8 mouse cellular contexts compared by ENCODE assay signal in the genomic region with DNA sequence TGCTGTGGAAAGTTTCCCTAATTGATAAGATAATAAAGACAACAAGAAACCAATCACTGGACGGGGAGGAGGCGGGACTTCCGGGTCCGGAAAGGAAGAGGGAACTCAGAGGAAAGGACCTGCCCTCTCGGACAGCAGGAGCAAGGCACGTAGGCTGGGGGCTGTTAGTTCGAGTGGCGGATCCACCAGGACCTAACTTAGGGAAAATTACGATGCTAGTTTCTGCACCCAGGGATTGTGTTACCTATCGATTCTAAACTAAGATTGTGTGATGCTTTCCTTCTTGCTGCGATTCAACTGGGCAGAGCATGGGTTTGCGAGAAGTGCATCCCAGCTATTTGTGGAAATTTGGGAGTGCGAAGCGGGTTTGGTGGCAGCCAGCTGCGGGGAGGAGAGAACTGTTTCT.
A peak's percentile ranks its signal among the peaks of the same experiment; 100 is the strongest.
DNase-seq lines count a peak whose midpoint lies in the region; ATAC-seq and TF ChIP-seq lines count a peak whose summit lies in the region.

No protein-coding gene starts in this region.

- peak; percentile 57 for ATAC-seq in forebrain, embryonic 15.5 days (replicated peaks)
- ATAC-seq in lung, embryonic 15.5 days (ENCODE audit: borderline replicate concordance, extremely low read depth, low FRiP score, low TSS enrichment): peak; percentile 76; the same call in 1 of the 2 replicates

- H3K36me3 ChIP-seq in ES-Bruce4 (ENCODE audit: control insufficient read depth, insufficient read depth, low read length, poor library complexity, severe bottlenecking): no peaks in the 10 kb centered on the region
- H3K36me3 ChIP-seq in forebrain, embryonic 15.5 days: no peaks in the 10 kb centered on the region
- H3K36me3 ChIP-seq in lung, embryonic 15.5 days: no peaks in the 10 kb centered on the region
- no peaks in the 10 kb centered on the region for H3K36me3 ChIP-seq in thymus, adult 2 months (ENCODE audit: control insufficient read depth, insufficient read depth, low read length)

- TF ChIP-seq POLR2A in ES-Bruce4 (IDR thresholded peaks at IDR 0.05; ENCODE audit: insufficient read depth, low read length): peak; percentile 92
- 0 out of 2 replicates have a peak, but pooled peaks have one; percentile 31 for TF ChIP-seq POLR2A in olfactory bulb, adult 2 months (IDR thresholded peaks at IDR 0.05; ENCODE audit: insufficient read depth, low read depth, low read length)
- no peak for TF ChIP-seq POLR2A in thymus, adult 2 months (IDR thresholded peaks at IDR 0.05; ENCODE audit: control insufficient read depth, extremely low read depth, insufficient read depth, low read length, poor library complexity)

- H3K9me3 ChIP-seq in ES-Bruce4 (replicated peaks; ENCODE audit: control insufficient read depth, insufficient read depth, low read length, poor library complexity, severe bottlenecking): no peaks in the 10 kb centered on the region
- H3K9me3 ChIP-seq in forebrain, embryonic 15.5 days: no peaks in the 10 kb centered on the region
- H3K9me3 ChIP-seq in lung, embryonic 15.5 days: no peaks in the 10 kb centered on the region

- TF ChIP-seq EP300 in ES-Bruce4 (IDR thresholded peaks at IDR 0.05; ENCODE audit: insufficient read depth, low read depth, low read length): no peak

- H3K9ac ChIP-seq in ES-Bruce4 (ENCODE audit: low read depth, poor library complexity, severe bottlenecking): peak overlapping the region; percentile 85
- H3K9ac ChIP-seq in forebrain, embryonic 15.5 days (replicated peaks): peak overlapping the region; percentile 72
- H3K9ac ChIP-seq in lung, embryonic 15.5 days: peak overlapping the region; percentile 55

- peak overlapping the region; percentile 37 for H3K27ac ChIP-seq in ES-Bruce4 (ENCODE audit: insufficient read depth, low read length)
- H3K27ac ChIP-seq in forebrain, embryonic 15.5 days (replicated peaks): peak overlapping the region; percentile 72
- H3K27ac ChIP-seq in lung, embryonic 15.5 days: peak overlapping the region; percentile 4; the same call in 1 of the 2 replicates
- H3K27ac ChIP-seq in olfactory bulb, adult 2 months (ENCODE audit: insufficient read depth, low read depth, low read length): peak overlapping the region; percentile 78
- H3K27ac ChIP-seq in thymus, adult 2 months (ENCODE audit: control insufficient read depth, insufficient read depth, low read length): no peak overlapping the region

- no peaks in the 10 kb centered on the region for H3K27me3 ChIP-seq in ES-Bruce4 (ENCODE audit: control insufficient read depth, insufficient read depth, low read length, poor library complexity, severe bottlenecking)
- H3K27me3 ChIP-seq in forebrain, embryonic 15.5 days: no peaks in the 10 kb centered on the region
- no peaks in the 10 kb centered on the region for H3K27me3 ChIP-seq in lung, embryonic 15.5 days
- H3K27me3 ChIP-seq in thymus, adult 2 months (ENCODE audit: control insufficient read depth, insufficient read depth, low read length): no peaks in the 10 kb centered on the region

- intact Hi-C loops in heart, postnatal 25 days (cut with DNase I): loop anchor here (10.0 kb wide), 1 partner anchor 340 kb away; no protein-coding TSS in a partner anchor

- DNase-seq in cerebellum, adult 11-12 months: peak; percentile 77
- peak; percentile 68 for DNase-seq in heart, postnatal 25 days (ENCODE audit: low spot score)
- peak; percentile 62 to 81 for DNase-seq in layer of hippocampus, adult 18-20 months (ENCODE audit: low spot score in 2 of 2)
- DNase-seq in thymus, adult 2 months: peak; percentile 49

- peaks cover 2% of the 10 kb centered on the region for H3K4me1 ChIP-seq in ES-Bruce4 (ENCODE audit: control insufficient read depth, insufficient read depth, low read length)
- peaks cover 5% of the 10 kb centered on the region; the same call in 1 of the 2 replicates for H3K4me1 ChIP-seq in forebrain, embryonic 15.5 days
- H3K4me1 ChIP-seq in lung, embryonic 15.5 days: 0 out of 2 replicates have a peak, but pooled peaks cover 2% of the 10 kb centered on the region
- H3K4me1 ChIP-seq in olfactory bulb, adult 2 months (ENCODE audit: control insufficient read depth, insufficient read depth, low read length): peaks cover 4% of the 10 kb centered on the region
- H3K4me1 ChIP-seq in thymus, adult 2 months (replicated peaks; ENCODE audit: control insufficient read depth, insufficient read depth, low read length): 0 out of 2 replicates have a peak, but pooled peaks cover 2% of the 10 kb centered on the region

- no peak for TF ChIP-seq CTCF in ES-Bruce4 (IDR thresholded peaks at IDR 0.05; ENCODE audit: low read depth, low read length)
- no peak for TF ChIP-seq CTCF in olfactory bulb, adult 2 months (IDR thresholded peaks at IDR 0.05; ENCODE audit: insufficient read depth, low read depth, low read length)
- TF ChIP-seq CTCF in thymus, adult 2 months (IDR thresholded peaks at IDR 0.05; ENCODE audit: borderline replicate concordance, control insufficient read depth, extremely low read depth, insufficient read depth, low read length, poor library complexity): 0 out of 2 replicates have a peak, but pooled peaks have one; percentile 29

- H3K4me2 ChIP-seq in forebrain, embryonic 15.5 days (replicated peaks): peak overlapping the region; percentile 91
- peak overlapping the region; percentile 84 for H3K4me2 ChIP-seq in lung, embryonic 15.5 days

- under 1% methylated on average over 15 of the region's 15 CpGs for WGBS in forebrain, embryonic 15.5 days
- WGBS in lung, embryonic 15.5 days: 8% methylated on average over 15 of the region's 15 CpGs
- WGBS in olfactory bulb, adult 2 months: 1% methylated on average over 15 of the region's 15 CpGs
- 17% methylated on average over 15 of the region's 15 CpGs for WGBS in thymus, adult 2 months

- H3K4me3 ChIP-seq in ES-Bruce4 (ENCODE audit: low read depth, low read length): peak overlapping the region; percentile 90
- peak overlapping the region; percentile 66 for H3K4me3 ChIP-seq in forebrain, embryonic 15.5 days
- peak overlapping the region; percentile 48 for H3K4me3 ChIP-seq in lung, embryonic 15.5 days
- H3K4me3 ChIP-seq in olfactory bulb, adult 2 months (ENCODE audit: insufficient read depth, low read depth, low read length): peak overlapping the region; percentile 69
- peak overlapping the region; percentile 60 for H3K4me3 ChIP-seq in thymus, adult 2 months (ENCODE audit: control insufficient read depth, insufficient read depth, low read length)
